Mouse (Mus musculus): ENCODE measurements around the gene Srxn1.

DNA sequence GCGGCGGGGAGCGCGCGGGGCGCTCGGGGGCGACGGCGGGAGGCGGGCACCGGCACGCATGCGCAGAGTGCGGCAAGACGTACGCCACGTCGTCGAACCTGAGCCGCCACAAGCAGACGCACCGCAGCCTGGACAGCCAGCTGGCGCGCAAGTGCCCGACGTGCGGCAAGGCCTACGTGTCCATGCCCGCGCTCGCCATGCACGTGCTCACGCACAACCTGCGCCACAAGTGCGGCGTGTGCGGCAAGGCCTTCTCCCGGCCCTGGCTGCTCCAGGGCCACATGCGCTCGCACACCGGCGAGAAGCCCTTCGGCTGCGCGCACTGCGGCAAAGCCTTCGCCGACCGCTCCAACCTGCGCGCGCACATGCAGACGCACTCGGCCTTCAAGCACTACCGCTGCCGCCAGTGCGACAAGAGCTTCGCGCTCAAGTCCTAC, 11.9 kb upstream of the Srxn1 start:
- TF ChIP-seq CTCF (IDR thresholded peaks at IDR 0.05) (no peak), POLR2A (IDR thresholded peaks at IDR 0.05; ENCODE audit: insufficient read depth, low read depth, low read length) (no peak)

Data from heart, adult 2 months (tissue).